Mouse (Mus musculus): ENCODE measurements around the gene Lpar4. TPM values are rescaled to one million over a fixed set of nuclear protein-coding genes. Genes with fewer than 3 reads are reported as not detected.

The Lpar4 gene
- 0.04 TPM in 1 of 2 replicates, not detected in the other for polyA plus RNA-seq (2012; rRNA removed)

DNA sequence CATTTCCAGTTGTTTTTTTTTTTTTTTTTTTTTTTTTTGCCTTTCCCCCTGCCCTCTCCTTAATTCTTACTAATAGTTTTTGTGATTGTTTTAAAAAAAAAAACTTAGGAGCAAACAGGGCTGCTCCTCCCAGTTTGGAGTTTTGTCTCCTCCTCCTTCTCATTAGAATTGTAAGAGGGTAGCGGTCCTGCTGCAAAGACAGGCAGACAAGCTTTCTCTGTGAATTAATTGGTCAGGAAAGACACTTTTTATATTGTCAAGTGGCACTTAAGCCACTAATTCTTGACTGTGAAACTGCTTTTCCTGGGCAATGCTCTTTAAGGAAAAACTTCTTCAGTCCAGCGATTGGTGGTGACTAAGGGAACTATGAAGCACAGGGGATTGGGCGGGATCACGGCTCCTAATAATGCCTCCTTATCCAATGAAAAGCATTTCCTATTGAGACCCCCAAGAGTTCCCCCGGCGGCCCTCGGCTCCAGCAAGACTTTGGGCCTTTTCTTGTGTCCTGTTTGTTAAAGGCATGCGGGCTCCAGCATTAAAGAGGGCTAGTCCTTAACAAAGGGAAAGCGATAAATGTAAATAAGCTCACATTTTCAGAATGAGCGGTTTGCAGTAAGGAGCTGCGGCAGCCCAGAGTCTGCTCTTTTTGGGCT lies at the start of gene Lpar4:
Gene Lpar4, plus strand, starts transcription at position 451 of the 653 bp plus-strand sequence.

Other genes starting within 250 kb of the Lpar4 start
- gene Rtl3, start 80.0 kb upstream of the Lpar4 start, polyA plus RNA-seq (2012; rRNA removed), result 0.55 and 0.63 TPM in 2 replicates
- gene P2ry10, start 167.9 kb downstream of the Lpar4 start, polyA plus RNA-seq (2012; rRNA removed), result 0.02 and 0.06 TPM in 2 replicates
- gene P2ry10b, start 228.3 kb downstream of the Lpar4 start, polyA plus RNA-seq (2012; rRNA removed), result 0.13 and 0.69 TPM in 2 replicates

Measured in stomach, adult 2 months (tissue).